Mouse (Mus musculus): ENCODE results near the gene Mast4.

DNA sequence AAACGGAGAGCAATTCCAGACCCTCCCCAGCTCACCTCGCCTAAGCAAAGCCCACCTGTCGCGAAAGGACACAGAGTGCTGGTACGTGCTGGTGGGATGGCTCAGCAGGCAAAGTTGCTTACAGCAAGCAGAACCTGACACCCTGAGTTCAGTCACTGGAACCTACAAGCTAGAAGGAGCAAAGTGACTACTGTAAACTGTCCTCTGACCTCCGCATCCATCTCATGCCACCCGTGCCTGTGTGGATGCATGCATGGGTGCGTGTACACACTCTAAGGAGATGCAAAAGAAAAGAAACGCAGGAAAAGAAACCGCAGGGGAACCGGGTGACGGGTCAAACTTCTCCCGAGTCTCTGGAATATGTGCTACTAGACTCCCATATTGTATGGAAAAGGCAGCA, 444.8 kb downstream of the Mast4 start:
- no peak for TF ChIP-seq POLR2A (IDR thresholded peaks at IDR 0.05; ENCODE audit: low read depth, low read length)
- TF ChIP-seq CTCF (IDR thresholded peaks at IDR 0.05; ENCODE audit: extremely low read depth, insufficient read depth, insufficient read length, insufficient replicate concordance), result no peak

Data from spleen, adult 2 months (tissue).